Mouse (Mus musculus) lung, postnatal 14 days (tissue): ENCODE measurements at regions not wholly inside any gene's neighbourhood (a gene's known extent, or its start where the extent isn't known, plus 50 kb on each side); places are given as distances from the start of the nearest gene placed in this dataset.

Experiments used
- DNase-seq: peaks from one replicate; pipeline ENCODE4 v3.0.0; 2021

DNA sequence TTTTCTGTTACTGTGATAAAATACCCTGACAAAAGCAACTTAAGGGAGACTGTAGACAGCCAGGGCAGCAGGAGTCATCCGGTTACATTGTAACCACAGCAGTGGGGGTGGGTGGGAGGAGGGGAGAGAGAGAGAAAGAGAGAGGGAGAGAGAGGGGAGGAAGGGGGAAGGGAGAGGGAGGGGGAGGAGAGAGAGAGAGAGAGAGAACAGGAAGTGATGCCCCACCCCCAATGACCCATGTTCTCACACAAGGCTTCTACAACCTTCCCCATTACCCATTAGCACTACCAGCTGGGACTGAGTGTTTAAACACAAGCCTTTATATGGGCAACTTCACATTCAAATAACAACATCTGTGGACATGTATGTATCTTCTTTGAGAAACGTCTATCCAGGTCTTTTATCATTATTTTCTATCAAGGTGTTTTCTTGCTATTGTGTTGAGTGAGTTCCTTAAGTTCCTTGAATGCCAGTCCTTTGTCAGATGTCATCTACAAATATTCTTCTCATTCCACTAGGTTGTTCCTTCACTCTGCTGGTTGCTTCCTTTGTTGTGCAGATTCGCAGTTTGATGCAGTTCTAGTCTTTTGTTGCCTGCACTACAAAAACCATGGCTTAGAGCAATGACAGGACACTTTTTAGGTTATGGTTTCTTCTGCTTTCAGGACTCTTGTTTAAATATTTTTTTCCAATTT lies 274.7 kb upstream of the Ddx18 start:
- no peak for DNase-seq

DNA sequence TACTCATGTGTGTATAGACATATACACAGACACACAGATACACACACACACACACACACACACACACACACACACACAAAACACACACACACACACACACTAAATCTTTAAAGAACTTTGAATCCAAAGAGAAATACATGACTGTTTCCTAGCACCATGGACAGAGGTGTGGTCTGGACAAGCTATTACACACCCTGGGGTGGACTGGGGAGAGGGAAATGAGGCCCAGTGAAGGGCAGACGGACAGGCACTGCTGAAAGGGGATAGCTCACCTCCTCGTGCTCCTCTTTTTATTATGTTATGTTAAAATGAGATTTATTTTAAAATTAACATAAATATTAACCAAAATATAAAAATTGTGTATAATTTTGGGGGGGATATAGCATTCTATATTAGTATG lies 265.8 kb upstream of the Ddx18 start:
- no peak for DNase-seq

DNA sequence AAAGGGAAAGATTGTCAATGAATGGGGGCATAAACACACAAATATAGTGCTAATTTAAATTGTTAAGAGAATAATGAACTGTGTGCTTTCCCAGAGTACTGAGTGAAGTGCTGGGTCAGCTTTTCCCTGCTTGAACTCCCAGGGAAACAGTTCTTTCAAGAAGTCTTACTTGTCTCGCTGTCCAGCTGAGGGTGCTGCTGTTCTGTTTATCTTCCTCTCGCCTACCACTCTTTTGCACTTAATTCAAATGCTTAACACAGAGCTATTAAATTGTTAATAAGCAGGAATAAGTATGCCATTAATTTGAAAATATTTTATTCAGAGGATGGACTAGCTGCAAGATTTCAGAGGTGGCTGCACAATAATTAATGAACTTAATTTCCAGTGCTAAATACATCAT lies 262.5 kb upstream of the Ddx18 start:
- DNase-seq: peak; percentile 5

DNA sequence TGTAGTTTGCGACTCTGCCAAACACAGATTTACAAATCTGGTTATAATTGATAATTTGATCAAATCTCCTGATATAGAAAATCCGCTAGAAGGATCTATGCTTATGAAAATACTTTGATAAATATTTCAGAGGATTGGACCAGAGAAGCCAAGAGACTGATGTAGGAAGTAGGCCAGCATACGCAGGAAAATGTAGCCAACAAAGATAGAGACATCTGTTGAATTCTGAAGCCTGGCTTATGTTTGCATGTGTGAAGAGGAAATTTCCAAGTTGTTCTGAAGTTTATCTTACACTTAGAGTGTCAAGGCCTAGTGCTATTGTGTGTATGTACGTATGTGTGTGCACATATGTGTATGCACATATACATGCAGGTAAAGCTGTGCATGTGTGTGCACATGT lies 255.2 kb upstream of the Ddx18 start:
- no peak for DNase-seq

DNA sequence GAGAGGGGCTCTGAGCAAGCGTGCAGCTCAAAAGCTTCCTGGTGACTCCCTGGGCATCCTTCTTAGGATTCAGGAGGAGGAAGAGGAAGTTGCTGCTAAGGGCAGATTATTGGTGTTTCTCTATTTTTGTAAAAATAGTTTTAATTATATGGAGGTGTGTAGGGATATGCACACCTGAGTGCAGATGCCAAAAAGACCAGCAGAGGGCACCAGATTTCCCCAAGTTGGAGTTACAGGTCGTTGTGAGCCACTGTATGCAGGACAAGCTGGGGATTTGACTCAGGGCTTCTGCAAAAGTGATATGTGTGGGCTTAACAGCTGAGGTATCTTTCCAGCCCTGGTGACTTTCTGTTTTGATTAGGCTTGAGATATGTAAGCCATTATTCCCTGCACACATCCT lies 235.5 kb upstream of the Ddx18 start:
- no peak for DNase-seq

DNA sequence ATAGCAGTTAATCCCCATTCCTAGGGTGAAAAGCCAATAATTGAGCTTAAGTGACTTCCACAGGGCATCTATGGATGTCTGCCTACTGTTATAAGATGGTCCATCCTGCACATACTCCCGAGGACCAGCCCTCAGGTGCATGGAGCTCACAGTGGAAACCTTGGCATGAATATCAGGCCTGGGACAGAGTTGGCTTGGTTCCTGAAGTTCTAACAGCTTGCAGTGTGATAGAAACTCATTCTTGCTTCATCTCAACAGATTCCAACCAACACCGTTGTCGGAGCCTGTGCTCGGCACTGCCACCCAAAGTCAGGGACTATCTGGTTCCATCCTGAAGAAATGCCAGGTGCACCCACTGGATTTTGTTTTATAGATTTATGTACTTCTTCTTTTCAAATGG lies 234.7 kb upstream of the Ddx18 start:
- no peak for DNase-seq

DNA sequence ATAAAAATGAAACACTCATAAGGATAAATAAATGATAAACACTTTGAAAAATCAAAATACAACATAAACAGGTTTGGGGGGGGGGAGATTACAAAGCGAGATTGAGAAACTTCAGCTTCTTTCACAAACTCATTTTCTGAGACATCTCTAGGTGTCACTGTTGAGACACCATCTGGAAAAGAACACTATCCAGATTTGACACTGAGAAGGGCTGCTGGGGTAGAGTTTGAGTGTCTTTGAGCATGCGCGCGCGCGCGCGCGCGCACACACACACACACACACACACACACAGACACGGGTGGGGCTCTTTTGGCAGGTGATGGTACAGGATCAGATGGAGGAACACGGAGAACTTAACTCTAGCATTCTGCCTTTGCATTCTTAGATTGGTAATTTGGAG lies 230.7 kb upstream of the Ddx18 start:
- no peak for DNase-seq

DNA sequence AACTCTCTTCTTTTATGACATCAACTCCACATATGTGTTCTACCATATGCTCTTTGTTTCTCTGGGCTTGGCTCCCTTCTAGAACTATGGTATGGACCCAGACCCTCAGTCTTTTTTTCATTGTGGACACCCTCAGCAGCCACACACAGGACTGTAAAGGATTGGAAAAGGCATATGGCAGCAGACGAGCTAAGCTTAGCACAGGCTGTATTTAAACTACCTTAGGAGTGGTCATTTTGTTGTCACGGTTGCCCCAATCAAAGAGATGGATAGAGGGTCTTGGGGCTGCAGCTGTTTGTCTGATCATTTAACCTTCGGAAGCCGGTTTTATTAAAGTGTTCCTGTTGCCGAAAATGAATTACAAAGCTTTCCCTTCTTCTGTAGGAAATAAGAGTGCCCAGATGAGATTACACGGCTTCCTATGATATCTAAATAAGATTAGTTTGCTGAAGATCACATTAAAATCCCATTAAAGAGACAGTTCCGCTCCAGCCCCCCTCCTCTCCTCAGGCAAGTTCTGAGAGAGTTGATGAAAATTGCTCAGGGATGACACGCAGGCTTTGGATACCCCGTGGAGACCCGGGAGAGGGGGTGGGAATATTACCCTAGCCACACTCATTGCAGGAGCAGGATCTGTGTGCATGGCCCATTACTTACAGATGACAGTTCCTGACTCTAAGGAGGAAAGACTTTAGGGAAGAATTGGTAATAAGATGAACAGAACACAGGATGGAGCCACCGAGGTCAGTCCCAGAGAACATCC lies 227.4 kb upstream of the Ddx18 start:
- DNase-seq: no peak

DNA sequence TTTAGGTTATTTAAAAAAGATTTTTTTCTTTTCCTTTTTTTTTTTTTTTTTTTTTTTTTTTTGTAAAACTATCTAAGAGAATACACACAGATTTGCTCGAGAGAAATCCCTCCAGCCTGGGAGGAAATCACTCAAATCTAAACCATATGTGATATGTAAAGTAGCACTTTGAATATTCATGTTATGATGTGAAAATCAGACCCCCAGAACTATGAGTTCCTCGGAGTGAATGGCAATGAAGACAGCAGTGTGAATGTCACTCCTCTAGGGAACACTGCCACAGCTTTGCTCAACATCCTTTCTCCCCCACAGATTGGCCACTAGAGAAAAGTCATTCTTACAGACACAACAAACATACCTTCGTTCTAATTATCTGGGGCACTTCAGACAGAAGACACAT lies 217.8 kb upstream of the Ddx18 start:
- DNase-seq: no peak

DNA sequence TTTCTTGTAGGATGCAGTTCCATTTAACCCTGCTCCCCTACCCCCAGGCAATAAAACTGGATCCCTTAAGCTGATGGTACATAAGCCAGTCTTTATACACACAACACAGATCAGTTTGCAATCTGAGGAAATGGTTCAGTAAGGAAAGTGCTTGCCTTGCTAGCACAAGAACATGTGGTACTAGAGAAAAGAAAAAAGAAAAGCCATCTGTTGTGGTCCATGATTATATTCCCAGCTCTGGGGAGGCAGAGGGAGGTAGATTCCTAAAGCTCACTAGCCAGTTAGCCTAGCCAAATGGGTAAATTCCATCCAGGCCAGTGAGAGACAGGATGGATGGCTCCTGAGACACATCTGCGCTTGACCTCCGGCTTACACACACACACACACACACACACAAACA lies 206.2 kb upstream of the Ddx18 start:
- DNase-seq: no peak

DNA sequence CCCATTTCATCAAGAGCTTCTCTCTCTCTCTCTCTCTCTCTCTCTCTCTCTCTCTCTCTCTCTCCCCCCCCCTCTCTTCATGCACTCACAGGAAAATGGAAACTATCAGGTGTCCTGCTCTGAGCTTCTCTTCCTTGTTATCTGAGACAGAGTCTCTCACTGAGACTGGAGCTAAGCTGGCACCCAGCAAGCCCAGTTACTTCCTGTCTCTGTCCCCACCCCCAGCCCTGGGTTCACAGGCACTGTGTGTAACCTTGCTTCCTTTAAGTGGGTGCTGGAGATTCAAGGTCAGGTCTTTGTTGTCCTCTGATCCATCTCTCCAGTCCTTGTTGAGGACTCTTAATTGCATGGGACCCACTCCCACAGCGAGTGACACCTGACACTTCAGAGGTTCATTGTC lies 203.7 kb upstream of the Ddx18 start:
- no peak for DNase-seq

DNA sequence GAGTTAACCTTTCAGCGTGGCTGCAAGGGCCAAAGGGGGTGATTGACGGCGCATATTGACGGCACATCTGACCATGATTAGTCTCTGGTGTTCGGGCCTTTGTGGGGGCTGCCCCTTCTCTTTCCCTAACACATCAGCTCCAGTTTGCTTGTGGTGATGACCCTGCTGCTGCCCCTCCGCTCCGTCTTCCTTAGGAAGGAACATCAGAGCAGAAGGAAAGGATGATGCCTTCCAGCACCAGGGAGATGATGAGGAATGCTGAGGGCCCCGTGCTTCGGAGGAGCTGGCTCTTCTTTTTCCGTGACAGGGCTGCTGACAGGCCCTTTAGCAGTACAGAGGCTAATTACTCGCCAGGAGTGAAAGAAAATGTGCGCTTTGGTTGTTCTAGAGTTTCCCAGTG lies 203.1 kb upstream of the Ddx18 start:
- DNase-seq: no peak

DNA sequence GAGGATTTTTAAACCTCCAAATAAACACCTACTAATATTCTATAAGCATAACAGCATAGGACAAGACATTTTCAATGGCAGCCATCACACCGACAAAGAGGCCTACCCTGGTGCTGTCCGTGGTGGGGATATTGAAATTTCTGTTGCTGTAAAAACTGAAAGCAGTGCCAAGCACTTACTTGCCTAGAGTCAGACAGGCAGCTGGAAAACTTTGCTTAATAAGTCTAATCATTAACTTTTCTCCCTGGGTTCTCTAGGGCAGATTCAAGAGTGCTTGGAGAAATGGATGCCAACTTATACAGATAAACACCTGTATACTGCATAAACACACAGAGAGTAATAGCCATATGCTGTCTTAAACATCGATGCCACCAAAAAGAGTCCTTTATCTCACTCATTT lies 192.3 kb upstream of the Ddx18 start:
- no peak for DNase-seq

DNA sequence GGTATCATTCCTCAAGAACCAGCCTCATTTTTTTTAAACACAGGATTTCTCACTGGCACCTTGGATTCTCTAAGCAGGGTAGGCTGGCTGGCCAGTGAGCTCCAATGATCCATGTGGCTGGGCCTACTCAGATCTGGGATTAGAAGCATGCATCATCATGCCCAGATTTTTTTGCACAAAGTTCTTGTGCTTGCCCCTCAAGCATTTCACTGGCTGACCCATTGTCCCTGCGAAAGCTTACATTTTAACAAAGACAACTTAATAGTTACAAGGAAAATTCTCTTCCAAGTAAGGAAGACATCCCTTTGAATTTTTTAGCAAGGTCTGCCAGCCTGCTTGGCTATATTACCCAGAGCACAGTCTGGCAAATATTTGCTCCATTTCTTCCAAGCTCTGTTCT lies 177.4 kb upstream of the Ddx18 start:
- DNase-seq: no peak

DNA sequence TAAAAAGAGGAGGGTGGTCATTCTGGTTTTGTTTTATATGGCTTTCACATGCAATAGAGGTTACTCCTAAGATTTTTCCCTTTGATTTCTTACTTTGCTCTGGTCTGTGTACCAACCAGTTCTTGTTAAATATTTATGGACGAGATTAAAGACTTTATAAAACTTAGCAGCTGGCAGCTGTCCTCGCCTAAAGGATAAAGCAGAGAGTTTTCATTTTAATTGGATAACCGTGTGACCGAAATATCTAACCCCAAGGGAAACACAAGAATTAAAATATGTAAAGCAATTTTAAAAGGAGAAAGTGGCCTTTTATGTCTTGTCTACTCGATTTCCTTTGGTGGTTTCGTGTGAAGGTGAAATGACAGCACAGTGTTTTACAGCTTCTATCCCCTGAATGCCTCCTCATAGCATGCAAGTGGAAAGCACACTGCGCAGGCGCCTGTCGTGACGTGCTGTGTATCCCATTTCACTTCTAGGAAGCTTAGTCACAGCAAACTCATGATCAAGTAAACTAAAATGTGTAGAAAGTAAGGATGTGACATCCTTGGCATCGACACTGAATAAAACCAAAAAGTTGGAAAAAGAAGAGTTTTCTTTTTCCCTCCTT lies 167.4 kb upstream of the Ddx18 start:
- DNase-seq: no peak

DNA sequence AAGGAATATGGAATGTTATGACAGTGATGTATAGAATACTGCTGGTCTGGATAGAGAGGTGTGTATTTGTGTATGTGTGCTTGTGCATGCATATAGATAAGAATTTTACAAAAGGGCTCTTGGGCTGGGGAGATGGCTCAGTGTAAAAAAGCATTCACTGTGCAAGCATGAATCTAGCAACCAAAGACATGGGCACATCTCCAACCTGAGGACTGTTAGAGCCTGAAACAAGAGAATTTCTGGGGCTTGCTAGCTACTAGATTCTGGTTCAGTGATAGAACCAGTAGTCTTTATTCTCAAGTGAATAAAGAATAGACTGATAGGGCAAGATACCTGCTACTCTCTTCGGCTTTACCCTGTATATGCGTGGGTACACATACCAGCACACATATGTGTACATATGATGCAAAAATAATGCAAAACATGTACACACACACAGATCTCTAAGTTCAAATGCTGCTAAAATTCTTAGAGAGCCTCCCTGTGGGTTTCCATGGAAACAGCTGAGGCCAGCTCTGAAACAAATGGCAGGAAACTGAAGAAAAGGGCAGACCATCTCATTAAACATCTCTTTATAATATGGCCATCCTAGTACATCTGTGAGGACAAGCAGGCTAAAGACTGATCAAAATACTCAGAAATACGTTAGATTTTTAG lies 166.8 kb upstream of the Ddx18 start:
- no peak for DNase-seq

DNA sequence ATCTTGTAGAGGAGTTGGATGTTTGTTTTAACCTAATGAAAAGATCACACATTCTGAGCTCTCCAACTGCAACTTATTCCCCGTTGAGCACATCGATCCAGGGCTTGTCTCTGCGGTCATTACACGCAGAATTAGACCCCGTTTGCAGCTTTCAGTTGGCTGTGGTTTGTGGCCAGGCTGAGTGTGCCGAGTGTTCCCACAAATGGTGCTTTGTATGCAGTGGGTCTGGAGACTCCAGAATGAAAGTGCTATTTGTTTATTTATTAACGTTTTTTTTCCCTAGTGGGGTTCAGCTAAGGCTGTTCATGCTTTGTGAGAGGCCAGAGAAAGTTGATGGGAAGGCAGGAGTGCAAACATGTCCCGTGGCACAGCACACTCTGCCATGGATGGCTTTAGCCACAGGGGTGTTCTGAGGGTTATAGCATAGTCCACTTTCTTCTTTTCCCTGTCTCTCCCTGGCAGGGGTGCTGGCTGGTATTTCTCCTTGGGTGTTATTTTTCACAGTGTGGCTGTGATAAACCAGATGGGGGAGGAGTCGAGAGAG lies 141.6 kb upstream of the Ddx18 start:
- DNase-seq: no peak

DNA sequence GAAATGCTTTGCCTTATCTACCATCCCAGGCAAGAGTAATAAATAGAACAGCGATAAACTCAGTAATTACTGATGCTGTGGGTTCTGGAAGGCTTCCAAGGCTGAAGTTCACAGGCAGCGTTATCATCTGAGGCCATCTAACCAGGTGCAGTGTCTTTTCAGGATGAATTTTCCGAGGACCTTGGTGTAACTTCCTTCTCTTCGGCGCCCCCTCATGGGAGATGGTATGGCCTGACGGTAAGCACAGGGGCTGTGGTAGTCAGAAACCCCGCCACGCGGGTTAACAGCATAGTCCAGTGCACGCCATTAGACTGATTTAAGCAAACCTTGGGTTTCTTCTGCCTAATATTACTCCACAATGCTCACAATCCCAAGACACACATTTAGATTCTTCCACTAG lies 140.5 kb upstream of the Ddx18 start:
- DNase-seq: no peak

DNA sequence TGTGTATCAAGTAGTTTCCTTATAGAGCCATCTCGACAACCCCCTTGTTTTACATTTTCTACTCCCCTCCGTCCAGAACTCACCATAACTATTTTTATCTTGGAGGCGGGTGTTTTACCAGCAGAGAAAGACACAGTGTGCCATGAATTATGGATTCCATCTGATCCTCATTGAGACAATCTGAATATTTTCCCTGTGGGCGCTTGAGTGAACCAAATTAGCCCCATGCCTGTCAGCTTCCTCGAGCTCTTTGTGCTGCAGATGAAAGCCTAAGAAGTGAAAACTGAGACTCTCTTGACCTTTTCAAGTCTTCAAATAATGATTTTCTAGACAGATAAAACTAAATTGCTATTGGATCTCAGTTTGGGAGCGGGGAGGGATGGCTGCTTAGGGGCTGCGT lies 134.0 kb upstream of the Ddx18 start:
- DNase-seq: no peak

DNA sequence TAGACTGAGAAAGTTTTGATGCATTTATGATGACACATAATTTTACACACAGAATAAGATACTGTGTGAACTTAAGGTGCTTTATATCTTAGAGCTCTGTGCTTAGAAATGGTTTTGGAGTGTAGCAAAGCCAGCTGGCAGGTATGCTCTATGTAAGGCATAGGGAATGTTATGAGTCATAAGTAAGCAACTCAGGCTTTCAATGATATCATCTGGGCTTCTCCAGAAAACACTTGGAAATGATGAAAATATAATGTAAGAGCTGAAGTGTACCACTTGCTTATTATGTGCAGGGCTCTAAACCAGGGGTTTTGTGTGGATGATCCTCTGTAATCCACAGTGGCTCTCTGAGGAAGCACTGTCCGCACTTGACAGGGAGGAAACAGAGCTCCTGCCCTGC lies 86.1 kb upstream of the Ddx18 start:
- no peak for DNase-seq

DNA sequence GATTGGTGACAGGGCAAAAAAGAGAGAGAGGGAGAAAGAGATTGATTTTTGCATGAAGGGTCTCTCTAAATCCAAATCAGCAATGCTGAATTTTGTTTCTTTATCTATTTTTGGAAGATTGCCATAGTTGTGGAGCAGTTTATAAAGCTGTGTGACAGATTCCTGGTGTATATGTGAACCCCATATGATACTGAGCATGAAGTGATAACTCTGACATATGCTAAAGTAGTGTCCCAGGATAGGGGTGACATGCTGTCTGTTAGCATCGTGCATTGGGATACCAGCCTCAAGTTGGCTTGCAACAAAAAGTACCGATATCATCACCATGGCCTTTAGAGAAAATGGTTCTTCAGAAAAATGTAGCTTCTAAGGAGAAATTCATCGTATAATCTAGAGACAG lies 82.3 kb upstream of the Ddx18 start:
- no peak for DNase-seq

DNA sequence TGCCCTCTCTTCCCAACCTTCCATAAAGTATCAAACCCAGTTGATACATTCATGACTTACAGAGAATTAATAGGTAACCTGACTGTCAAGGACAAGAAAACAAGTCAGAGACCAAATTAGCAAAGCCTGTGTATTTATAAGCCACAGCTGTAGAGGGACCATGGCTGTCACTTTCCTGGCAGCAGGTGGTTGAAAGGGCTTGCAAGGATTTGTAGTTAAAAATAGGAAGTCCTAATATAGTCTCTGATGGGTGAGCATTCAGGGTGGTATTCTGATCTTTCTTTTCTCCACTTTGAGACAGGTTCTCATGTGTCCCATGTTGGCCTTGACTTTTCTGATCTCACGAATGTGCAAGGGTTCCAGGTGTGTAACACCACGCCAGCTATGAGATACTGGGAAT lies 63.7 kb upstream of the Ddx18 start:
- no peak for DNase-seq

DNA sequence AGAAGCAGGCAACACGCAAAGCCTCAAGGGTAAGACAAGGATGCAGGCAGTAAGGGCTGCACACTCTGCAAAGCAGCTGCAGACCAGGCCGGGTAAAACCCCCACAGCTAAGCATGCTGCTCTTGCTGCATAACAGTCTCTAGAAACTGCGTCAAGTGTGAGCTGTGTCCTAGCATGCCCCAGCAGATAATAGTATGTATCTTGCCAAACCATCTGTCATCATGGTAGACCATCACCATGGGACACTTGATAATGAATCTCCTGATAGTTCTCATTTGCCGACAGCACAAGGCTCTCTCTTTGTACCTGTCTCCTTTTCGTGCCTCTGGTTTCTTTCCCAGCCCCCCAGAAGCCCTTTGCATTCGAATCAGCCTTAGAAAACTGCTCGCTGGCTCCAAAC lies 52.5 kb upstream of the Ddx18 start:
- no peak for DNase-seq

DNA sequence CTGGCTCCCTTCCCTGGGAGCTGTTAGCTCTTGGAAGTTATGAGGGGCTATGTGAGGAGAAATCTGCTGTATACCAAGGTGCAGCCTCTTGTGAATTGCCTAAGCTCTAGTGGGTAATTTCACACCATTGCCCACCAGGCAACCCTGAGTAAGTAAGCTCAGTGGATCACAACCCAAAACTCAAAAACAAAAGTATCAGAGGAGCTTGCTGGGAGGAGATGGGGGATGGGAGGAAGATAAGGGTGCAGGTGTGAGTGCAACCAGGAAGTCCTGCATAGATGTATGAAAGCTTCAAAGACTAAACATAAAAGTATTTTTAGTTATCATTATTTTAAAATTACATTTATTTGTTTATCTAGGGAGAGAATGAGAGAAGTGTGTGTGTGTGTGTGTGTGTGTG lies 50.8 kb upstream of the Ddx18 start:
- no peak for DNase-seq
